Mouse (Mus musculus): ENCODE data around the gene Ralgapb.

The Ralgapb gene

GRCm38 (mm10) chr2:158519800-158520199 is 110.2 kb downstream of the Ralgapb start:
- no peak for DNase-seq

- DNase-seq = peak in 1 of 2 experiments; percentile 16
Observed at GRCm38 (mm10) chr2:158523060-158523459, 113.4 kb downstream of the Ralgapb start.

- peak; percentile 63 to 66 for DNase-seq
Observed at GRCm38 (mm10) chr2:158524129-158524860, 114.6 kb downstream of the Ralgapb start.

- DNase-seq = peak; percentile 84 to 86
Observed at GRCm38 (mm10) chr2:158534090-158534489, 124.4 kb downstream of the Ralgapb start.

- no peak for DNase-seq
Observed at GRCm38 (mm10) chr2:158534559-158534958, 124.9 kb downstream of the Ralgapb start.

GRCm38 (mm10) chr2:158539433-158540305 is 130.0 kb downstream of the Ralgapb start:
- DNase-seq = peak; percentile 35 to 53

- DNase-seq = no peak
Observed at GRCm38 (mm10) chr2:158541286-158541685, 131.6 kb downstream of the Ralgapb start.

- no peak for DNase-seq
Observed at GRCm38 (mm10) chr2:158545266-158545665, 135.6 kb downstream of the Ralgapb start.

GRCm38 (mm10) chr2:158546751-158547150 is 137.1 kb downstream of the Ralgapb start:
- DNase-seq = peak; percentile 90 to 92

Data from cerebellum, postnatal 10 days (tissue).